Mouse (Mus musculus): ENCODE data around the gene Irf3. TPM values are rescaled to one million over a fixed set of nuclear protein-coding genes. Genes with fewer than 3 reads are reported as not detected.
"Not testable (repeated sequence)": the region's sequence is repeated elsewhere in the genome, so short reads cannot be mapped to it uniquely, and the experiment has no call there.

Gene Irf3
- polyA plus RNA-seq, 1 experiment from 2014 or later = 71.1 TPM

DNA sequence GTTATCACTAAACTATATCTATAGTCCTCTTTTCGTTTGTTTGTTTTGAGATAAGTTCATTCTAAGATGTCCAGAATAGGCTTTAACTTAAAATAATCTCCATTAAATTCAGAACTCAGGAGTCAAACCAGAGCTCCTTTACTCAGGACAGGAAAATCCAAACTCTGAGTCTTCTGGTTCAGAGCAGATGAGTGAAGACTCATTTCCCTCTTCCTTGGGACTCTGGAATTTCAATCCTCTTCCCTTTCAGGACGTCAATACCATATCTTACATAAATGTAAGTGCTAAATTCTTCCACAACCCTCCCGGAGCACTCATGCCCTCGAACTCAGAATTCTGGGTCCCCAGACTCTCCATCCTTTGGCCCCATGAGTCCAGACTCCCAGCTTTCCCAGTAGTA is 19.3 kb downstream of the Irf3 start:
- under 1% methylated on average over 4 of the region's 4 CpGs for WGBS

DNA sequence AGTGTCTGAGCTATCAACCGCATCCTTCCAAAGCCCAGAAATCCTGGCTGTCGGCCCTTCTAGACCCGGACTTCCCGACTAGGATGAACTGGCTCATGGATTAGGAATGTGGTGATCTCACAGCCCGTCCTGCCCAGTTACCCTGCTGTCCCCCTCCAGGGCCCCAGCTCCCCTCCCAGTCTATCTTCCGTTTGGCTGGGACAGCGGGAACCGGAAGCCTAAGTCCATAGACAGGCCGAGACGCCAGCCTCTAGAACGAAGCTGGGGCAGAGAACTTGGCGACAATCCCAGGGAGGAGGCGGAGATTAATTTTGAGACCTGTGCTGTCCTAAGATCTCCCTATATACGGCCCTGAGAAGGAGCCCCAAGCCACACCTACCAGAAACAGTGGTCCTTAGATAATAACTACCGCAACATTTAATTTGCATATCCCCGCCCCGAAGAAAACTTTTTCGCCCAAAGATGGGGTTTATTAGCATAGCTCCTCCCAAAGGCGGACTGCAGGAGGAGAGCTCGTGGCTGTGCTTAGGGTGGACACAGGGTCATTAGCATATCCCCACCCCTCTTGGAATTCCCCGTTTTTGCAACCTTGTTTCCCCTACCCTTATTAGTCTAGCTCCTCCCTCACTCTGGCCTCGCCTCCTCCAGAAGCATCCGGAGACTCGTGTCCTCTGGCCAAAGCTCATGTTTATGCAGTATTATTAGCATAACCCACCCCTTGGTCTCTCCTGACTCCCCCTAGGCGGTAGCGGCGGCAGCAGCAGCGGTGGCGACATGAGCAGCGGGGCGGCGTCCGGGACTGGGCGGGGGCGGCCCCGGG is 20.0 kb downstream of the Irf3 start, which contains the start of gene Rras:
Gene Rras (plus strand): TSS at position 720 of the 820 bp plus-strand sequence.
- peak within 1 kb of the TSS; percentile 99 for H3K27ac ChIP-seq
- H3K36me3 ChIP-seq = peaks cover 16% of the 10 kb centered on the region
- H3K9me3 ChIP-seq = no peaks in the 10 kb centered on the region
- no peaks in the 10 kb centered on the region for H3K27me3 ChIP-seq (ENCODE audit: insufficient read depth, poor library complexity, severe bottlenecking)
- H3K4me1 ChIP-seq = peaks cover 37% of the 10 kb centered on the region
- peak; percentile 98 for DNase-seq (ENCODE audit: low spot score)
- under 1% methylated on average over 36 of the region's 36 CpGs for WGBS
- peak within 1 kb of the TSS; percentile 89 for H3K4me3 ChIP-seq

More for the DNA sequence above, 19.3 kb downstream of the Irf3 start:
- DNase-seq (ENCODE audit: low spot score) = no peak
- H3K4me1 ChIP-seq = peaks cover 37% of the 10 kb centered on the region
- H3K9me3 ChIP-seq = no peaks in the 10 kb centered on the region
- peaks cover 23% of the 10 kb centered on the region for H3K36me3 ChIP-seq
- no peaks in the 10 kb centered on the region for H3K27me3 ChIP-seq (ENCODE audit: insufficient read depth, poor library complexity, severe bottlenecking)
- peak overlapping the region; percentile 89 for H3K4me3 ChIP-seq
- peak overlapping the region; percentile 99 for H3K27ac ChIP-seq

DNA sequence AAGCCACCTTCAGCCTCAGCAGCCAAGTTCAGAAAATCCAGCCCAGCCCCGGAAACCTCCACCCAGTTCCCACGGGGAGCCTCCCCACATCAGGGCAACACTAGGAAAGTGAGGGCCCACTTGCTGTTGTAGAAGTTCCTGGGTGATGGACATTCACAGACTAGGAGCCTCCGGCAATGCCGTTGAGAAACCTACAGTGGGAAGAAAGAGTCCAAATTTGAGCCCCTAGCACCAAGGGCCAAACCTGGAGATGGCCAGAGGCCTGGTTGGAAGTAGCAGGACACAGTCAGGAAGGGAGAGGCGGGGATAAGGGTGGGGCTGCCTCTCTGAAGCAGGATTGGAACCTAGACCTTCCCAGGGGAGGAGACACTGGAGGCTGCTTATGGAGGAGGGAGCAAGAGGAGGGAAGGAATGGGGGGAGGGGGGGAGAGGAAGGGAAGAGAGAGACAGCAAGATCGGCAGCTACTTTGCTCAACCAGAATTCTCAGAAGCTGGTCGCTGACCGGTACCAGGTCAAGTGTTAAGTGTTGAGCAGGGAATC is 21.7 kb downstream of the Irf3 start:
- WGBS = 25% methylated on average over 8 of the region's 8 CpGs
- H3K4me1 ChIP-seq = peaks cover 29% of the 10 kb centered on the region
- H3K36me3 ChIP-seq = peaks cover 2% of the 10 kb centered on the region; the same call in 1 of the 2 replicates
- H3K4me3 ChIP-seq = peak overlapping the region; percentile 89
- H3K9me3 ChIP-seq = no peaks in the 10 kb centered on the region
- no peaks in the 10 kb centered on the region for H3K27me3 ChIP-seq (ENCODE audit: insufficient read depth, poor library complexity, severe bottlenecking)
- H3K27ac ChIP-seq = peak overlapping the region; percentile 65
- no peak for DNase-seq (ENCODE audit: low spot score)

DNA sequence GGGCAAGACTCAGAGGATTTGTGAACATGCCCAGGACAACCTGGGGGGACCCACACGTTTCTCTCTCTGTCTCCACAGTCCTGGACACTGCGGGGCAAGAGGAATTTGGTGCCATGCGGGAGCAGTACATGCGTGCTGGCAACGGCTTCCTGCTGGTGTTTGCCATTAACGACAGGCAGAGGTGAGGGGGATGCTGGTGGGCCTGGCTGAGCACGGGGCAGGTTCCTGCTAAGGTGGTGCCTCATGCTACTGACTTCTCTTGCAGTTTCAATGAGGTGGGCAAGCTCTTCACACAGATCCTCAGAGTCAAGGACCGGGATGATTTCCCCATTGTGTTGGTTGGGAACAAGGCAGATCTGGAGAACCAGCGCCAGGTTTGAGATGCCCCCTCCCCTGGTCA is 22.8 kb downstream of the Irf3 start:
- no peaks in the 10 kb centered on the region for H3K27me3 ChIP-seq (ENCODE audit: insufficient read depth, poor library complexity, severe bottlenecking)
- H3K27ac ChIP-seq = no peak overlapping the region
- no peaks in the 10 kb centered on the region for H3K9me3 ChIP-seq
- H3K4me3 ChIP-seq = no peak overlapping the region
- 76% methylated on average over 9 of the region's 9 CpGs for WGBS
- H3K36me3 ChIP-seq = peaks cover 2% of the 10 kb centered on the region; the same call in 1 of the 2 replicates
- H3K4me1 ChIP-seq = peaks cover 22% of the 10 kb centered on the region
- DNase-seq (ENCODE audit: low spot score) = no peak

DNA sequence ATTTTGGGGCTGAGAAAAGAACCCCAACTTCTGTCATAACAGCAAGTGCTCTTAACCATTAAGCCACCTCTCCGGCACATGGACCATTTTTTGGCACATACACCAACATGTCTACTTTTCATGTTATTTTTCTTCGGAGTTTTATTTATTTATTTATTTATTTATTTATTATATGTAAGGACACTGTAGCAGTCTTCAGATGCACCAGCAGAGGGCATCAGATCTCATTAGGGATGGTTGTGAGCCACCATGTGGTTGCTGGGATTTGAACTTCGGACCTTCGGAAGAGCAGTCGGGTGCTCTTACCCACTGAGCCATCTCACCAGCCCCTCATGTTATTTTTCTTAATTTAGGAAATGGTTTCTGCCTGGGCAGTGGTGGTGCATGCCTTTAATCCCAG is 26.3 kb downstream of the Irf3 start:
- 81% methylated on average over 5 of the region's 5 CpGs for WGBS
- H3K27ac ChIP-seq; DNase-seq (ENCODE audit: low spot score); H3K4me3 ChIP-seq; H3K27me3 ChIP-seq (ENCODE audit: insufficient read depth, poor library complexity, severe bottlenecking); H3K9me3 ChIP-seq: not testable (repeated sequence)
- Histone ChIP-seq H3K4me1 (peaks cover 20% of the 10 kb centered on the region), H3K36me3 (peaks cover 26% of the 10 kb centered on the region)

DNA sequence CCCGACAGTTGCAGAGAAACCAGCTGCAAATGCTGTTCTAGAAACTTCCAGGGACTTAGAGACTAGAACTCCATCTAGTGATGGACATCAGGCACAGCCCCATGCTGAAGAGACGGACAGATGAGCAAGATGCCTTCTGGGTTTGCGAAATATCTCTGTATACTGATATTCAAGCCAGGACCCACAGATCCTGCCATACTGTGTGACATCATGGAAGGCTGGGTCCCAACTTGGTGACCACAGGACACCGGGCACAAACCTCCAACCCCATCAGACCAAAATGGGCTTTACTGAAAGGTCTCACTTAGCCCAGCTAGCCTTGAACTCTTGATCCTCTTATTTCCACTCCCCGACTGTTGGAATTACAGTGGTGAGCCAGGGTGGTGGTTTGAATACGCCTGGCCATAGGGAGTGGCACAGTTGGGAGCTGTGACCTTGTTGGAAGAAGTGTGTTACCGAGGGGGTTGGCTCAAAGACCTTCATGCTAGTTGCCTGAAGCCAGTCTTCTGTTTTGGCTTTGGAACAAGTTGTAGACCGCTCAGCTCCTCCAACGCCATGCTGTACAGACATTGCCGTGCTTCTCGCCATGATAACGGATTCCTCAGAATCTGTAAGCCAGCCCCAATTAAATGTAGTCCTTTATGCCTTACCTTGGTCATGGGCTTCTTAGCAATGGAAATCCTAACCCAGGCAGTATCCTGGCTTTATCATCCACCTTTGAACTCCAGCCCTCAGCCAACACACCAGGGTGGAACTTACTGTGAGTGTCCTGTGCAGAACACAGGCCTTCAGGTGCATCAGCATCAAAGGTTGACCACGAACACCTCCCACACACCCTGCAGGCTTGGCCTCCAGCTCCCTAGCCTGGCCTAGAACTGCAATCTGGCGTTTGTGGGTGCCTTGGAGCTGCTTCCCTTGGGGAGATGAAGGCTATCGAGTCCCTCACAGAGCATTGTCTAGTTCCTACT is 27.1 kb downstream of the Irf3 start:
- Histone ChIP-seq H3K4me1 (peaks cover 12% of the 10 kb centered on the region), H3K4me3 (no peak overlapping the region), H3K27ac (no peak overlapping the region), H3K36me3 (peaks cover 34% of the 10 kb centered on the region), H3K27me3 (ENCODE audit: insufficient read depth, poor library complexity, severe bottlenecking) (no peaks in the 10 kb centered on the region), H3K9me3 (no peaks in the 10 kb centered on the region)
- no peak for DNase-seq (ENCODE audit: low spot score)
- WGBS = 82% methylated on average over 15 of the region's 15 CpGs

DNA sequence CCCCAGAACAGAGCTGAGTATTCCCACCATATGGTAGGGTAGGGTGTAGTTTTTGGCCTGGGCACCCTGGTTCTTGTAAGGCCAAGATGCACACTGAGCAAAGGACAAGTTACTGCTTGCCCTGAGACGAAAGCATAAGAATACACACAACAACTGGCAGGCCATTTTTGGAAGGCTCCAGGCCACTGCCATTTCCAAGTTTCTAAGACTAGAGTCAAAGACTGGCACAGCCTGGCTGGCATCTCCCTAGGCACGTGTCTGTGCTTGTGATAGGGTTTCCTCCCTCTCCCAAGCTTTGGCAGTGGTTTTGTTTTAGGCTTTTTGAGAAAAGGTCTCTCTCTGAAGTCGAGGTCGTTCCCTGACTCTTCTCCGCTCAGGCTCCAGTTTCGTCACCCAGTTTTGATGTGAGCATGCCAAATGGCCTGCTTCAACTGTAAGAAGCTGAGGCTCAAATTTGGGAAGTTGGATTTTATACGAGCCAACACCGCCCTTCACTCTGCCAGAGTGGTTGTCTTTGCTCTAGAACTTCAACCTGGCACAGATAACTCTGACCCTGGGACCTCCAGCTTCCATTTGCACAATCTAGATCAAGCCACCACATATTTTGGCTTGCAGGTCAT is 28.3 kb downstream of the Irf3 start:
- no peak for DNase-seq (ENCODE audit: low spot score)

DNA sequence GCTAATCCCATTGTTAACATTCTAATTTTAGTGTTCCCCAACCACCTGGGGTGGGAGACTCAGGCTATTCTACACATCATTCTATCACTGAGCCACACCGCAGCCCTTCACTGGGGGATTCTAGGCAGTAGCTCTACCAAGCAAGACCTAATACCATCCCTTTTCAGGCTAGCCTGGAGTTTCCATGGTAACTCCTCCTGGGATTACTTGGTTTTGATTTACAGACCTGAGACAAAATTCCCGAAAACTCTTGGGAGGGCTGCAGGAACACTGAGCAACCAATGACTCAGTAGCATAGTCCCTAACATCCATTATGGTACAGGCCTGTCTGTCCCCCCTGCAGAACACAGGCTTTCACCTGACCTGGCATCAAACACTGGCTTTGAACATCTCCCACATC is 28.8 kb downstream of the Irf3 start:
- H3K27ac ChIP-seq = no peak overlapping the region
- H3K9me3 ChIP-seq = no peaks in the 10 kb centered on the region
- H3K27me3 ChIP-seq (ENCODE audit: insufficient read depth, poor library complexity, severe bottlenecking) = no peaks in the 10 kb centered on the region
- H3K4me3 ChIP-seq = no peak overlapping the region
- DNase-seq (ENCODE audit: low spot score) = no peak
- H3K4me1 ChIP-seq = peaks cover 5% of the 10 kb centered on the region; the same call in 1 of the 2 replicates
- peaks cover 49% of the 10 kb centered on the region for H3K36me3 ChIP-seq
- WGBS = 75% methylated on average over 2 of the region's 2 CpGs

More for the DNA sequence above, 28.3 kb downstream of the Irf3 start:
- Histone ChIP-seq H3K36me3 (peaks cover 44% of the 10 kb centered on the region), H3K27ac (no peak overlapping the region), H3K4me3 (no peak overlapping the region), H3K4me1 (peaks cover 5% of the 10 kb centered on the region; the same call in 1 of the 2 replicates), H3K9me3 (no peaks in the 10 kb centered on the region), H3K27me3 (ENCODE audit: insufficient read depth, poor library complexity, severe bottlenecking) (no peaks in the 10 kb centered on the region)
- WGBS = 74% methylated on average over 8 of the region's 8 CpGs

DNA sequence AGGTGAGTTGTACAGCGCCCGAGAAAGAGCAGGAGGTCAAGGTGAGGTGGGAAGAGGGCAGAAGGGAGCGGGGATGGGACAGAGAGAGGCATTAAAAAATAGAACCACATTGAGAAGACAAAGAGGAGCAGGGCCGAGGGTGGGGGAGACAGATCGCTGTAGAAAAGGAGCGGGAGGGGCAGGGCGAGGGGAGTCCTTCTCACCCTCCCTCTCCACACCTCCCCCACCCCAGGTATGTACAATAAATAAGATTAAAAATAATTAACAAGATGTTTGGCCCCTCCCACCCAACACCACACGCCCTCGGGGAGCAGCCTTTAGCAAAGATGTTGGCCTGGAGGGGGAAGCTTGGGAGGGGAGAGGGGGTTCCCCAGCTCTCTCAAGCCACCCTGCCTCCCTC is 30.3 kb downstream of the Irf3 start:
- Histone ChIP-seq H3K4me3 (no peak overlapping the region), H3K27me3 (ENCODE audit: insufficient read depth, poor library complexity, severe bottlenecking) (no peaks in the 10 kb centered on the region), H3K9me3 (no peaks in the 10 kb centered on the region), H3K36me3 (peaks cover 64% of the 10 kb centered on the region), H3K4me1 (peaks cover 5% of the 10 kb centered on the region; the same call in 1 of the 2 replicates), H3K27ac (no peak overlapping the region)
- no peak for DNase-seq (ENCODE audit: low spot score)
- 91% methylated on average over 9 of the region's 9 CpGs for WGBS

DNA sequence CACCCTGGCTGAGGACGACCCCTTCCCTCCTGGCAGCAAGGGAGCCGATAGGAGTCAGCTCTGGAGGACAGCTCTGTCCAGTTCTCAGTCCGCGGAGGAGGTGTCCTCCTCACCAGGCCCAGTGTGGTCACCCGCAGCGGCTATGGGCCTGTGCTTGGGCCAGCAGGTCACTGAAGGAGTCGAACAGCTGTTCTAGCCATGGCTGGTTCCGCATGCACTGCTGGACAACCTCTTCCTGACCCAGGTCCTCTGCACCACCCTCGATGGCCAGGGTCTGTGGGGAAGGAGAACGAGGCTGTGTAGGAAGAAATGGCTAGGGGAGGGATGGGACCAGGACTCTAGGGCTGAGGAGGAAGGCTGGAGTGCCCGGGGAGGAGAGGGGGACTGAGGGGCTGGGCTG is 30.9 kb downstream of the Irf3 start:
- Histone ChIP-seq H3K27ac (no peak overlapping the region), H3K4me1 (peaks cover 5% of the 10 kb centered on the region; the same call in 1 of the 2 replicates), H3K27me3 (ENCODE audit: insufficient read depth, poor library complexity, severe bottlenecking) (no peaks in the 10 kb centered on the region), H3K36me3 (peaks cover 70% of the 10 kb centered on the region), H3K4me3 (no peak overlapping the region), H3K9me3 (no peaks in the 10 kb centered on the region)
- no peak for DNase-seq (ENCODE audit: low spot score)
- WGBS = 89% methylated on average over 11 of the region's 11 CpGs

DNA sequence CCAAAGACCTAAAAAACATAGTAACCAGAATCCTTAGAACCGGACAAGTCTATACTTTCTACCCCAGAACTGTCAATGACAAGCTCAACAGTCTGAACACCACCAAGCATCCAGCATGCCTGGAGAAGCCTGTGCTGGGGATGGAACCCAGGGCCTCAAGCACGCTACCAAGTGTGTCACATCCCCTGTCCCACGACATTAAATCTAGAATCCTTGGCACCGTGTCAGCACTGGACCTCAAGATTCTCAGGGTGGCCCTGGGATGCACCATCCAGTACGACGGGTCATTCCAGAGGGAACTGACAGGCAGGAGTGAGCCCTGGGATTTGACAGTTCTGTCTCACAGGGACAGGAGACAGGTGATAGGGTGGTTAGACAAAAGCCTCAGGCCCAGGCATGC is 32.5 kb downstream of the Irf3 start:
- Histone ChIP-seq H3K36me3 (peaks cover 86% of the 10 kb centered on the region), H3K4me3 (no peak overlapping the region), H3K27me3 (ENCODE audit: insufficient read depth, poor library complexity, severe bottlenecking) (no peaks in the 10 kb centered on the region), H3K27ac (no peak overlapping the region), H3K4me1 (peaks cover 5% of the 10 kb centered on the region; the same call in 1 of the 2 replicates), H3K9me3 (no peaks in the 10 kb centered on the region)
- DNase-seq (ENCODE audit: low spot score) = no peak
- WGBS = 90% methylated on average over 6 of the region's 6 CpGs

DNA sequence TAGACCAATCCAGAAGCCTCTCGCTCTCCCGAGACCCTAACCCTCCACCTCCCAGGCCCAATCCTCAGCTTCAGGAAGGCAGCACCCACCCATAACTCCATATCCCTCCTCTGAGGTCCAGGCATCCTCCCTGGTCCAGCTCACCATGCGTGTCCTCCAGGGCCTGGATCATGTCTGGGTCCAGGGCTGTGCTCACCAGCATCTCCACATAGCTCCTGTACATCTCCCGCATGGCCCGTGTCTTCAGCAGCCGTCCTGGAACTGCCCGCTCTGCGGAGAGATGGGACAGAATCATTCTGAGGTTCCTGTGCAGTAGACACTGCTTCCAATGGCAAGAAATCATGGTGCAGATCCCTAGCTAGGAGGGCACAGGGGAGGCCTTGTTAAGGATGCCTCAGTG is 33.4 kb downstream of the Irf3 start:
- DNase-seq (ENCODE audit: low spot score) = no peak
- WGBS = 98% methylated on average over 8 of the region's 8 CpGs
- H3K27ac ChIP-seq = no peak overlapping the region
- H3K36me3 ChIP-seq = peaks cover 95% of the 10 kb centered on the region
- H3K27me3 ChIP-seq (ENCODE audit: insufficient read depth, poor library complexity, severe bottlenecking) = no peaks in the 10 kb centered on the region
- no peak overlapping the region for H3K4me3 ChIP-seq
- peaks cover 5% of the 10 kb centered on the region; the same call in 1 of the 2 replicates for H3K4me1 ChIP-seq
- no peaks in the 10 kb centered on the region for H3K9me3 ChIP-seq
